Mouse (Mus musculus): ENCODE data around the gene Rin1.

GRCm38 (mm10) chr19:5069486-5069885 lies 19.2 kb downstream of the Rin1 start:
- TF ChIP-seq CTCF (IDR thresholded peaks at IDR 0.05; ENCODE audit: low read depth), result no peak
- no peak for TF ChIP-seq EP300 (IDR thresholded peaks at IDR 0.05; ENCODE audit: low read depth)

Data from liver, postnatal 0 days (tissue).